Comparison of ENCODE assay signal across 22 mouse cellular contexts in genomic region chr7:135703600-135704148, GRCm38 (mm10). TPM values are rescaled to one million over a fixed set of nuclear protein-coding genes. Genes with fewer than 3 reads are reported as not detected.
A peak's percentile ranks its signal among the peaks of the same experiment; 100 is the strongest.
DNase-seq lines count a peak whose midpoint lies in the region; ATAC-seq and TF ChIP-seq lines count a peak whose summit lies in the region.
"Had no signal": no experiment of that assay in that cellular context is flagged by ENCODE, and none has a peak within 500 bp of the region (broad histone marks: within the 10 kb centered on the region; RNA-seq: fewer than 3 reads in every experiment).

No protein-coding gene starts in this region.

- no peak overlapping the region for H3K9ac ChIP-seq in liver, postnatal 0 days (replicated peaks)
- no peak overlapping the region for H3K9ac ChIP-seq in hindbrain, embryonic 16.5 days (ENCODE audit: low read depth, low read length)
- H3K9ac ChIP-seq: embryonic facial prominence, embryonic 12.5 days; embryonic facial prominence, embryonic 15.5 days; forebrain, postnatal 0 days; hindbrain, embryonic 14.5 days had no signal

- no peak overlapping the region for H3K27ac ChIP-seq in liver, postnatal 0 days (ENCODE audit: low read depth)
- no peak overlapping the region for H3K27ac ChIP-seq in hindbrain, embryonic 16.5 days (ENCODE audit: low read depth, low read length)
- H3K27ac ChIP-seq: embryonic facial prominence, embryonic 12.5 days; embryonic facial prominence, embryonic 15.5 days; heart, adult 2 months; hindbrain, embryonic 14.5 days had no signal

- H3K9me3 ChIP-seq in liver, postnatal 0 days (ENCODE audit: low read length): no peaks in the 10 kb centered on the region
- H3K9me3 ChIP-seq in hindbrain, embryonic 16.5 days (ENCODE audit: control insufficient read depth, low read length): no peaks in the 10 kb centered on the region
- H3K9me3 ChIP-seq: embryonic facial prominence, embryonic 12.5 days; embryonic facial prominence, embryonic 15.5 days had no signal

- no peak for ATAC-seq in liver, postnatal 0 days
- no peak for ATAC-seq in hindbrain, embryonic 16.5 days
- ATAC-seq: forebrain, embryonic 14.5 days; forebrain, postnatal 0 days; Patski had no signal

- H3K4me1 ChIP-seq in liver, postnatal 0 days (ENCODE audit: insufficient read depth): peaks cover 16% of the 10 kb centered on the region
- H3K4me1 ChIP-seq in hindbrain, embryonic 16.5 days (ENCODE audit: control insufficient read depth, insufficient read depth, low read depth, low read length): no peaks in the 10 kb centered on the region
- H3K4me1 ChIP-seq: embryonic facial prominence, embryonic 12.5 days; embryonic facial prominence, embryonic 15.5 days had no signal

- no peak for TF ChIP-seq CTCF in liver, postnatal 0 days (IDR thresholded peaks at IDR 0.05; ENCODE audit: low read depth)

- no peak overlapping the region for H3K4me3 ChIP-seq in liver, postnatal 0 days (ENCODE audit: low read depth, low read length)
- no peak overlapping the region for H3K4me3 ChIP-seq in hindbrain, embryonic 16.5 days (ENCODE audit: low read length)
- H3K4me3 ChIP-seq: embryonic facial prominence, embryonic 12.5 days; embryonic facial prominence, embryonic 15.5 days; heart, adult 2 months had no signal

- no peak for TF ChIP-seq EP300 in liver, postnatal 0 days (IDR thresholded peaks at IDR 0.05; ENCODE audit: low read depth)

- H3K36me3 ChIP-seq in liver, postnatal 0 days (replicated peaks; ENCODE audit: insufficient read depth, low read length): peaks cover 91% of the 10 kb centered on the region
- H3K36me3 ChIP-seq in hindbrain, embryonic 16.5 days (ENCODE audit: control insufficient read depth, insufficient read depth, low read length): no peaks in the 10 kb centered on the region

- H3K4me2 ChIP-seq in liver, postnatal 0 days (ENCODE audit: low read depth, low read length): peak overlapping the region; percentile 54
- no peak overlapping the region for H3K4me2 ChIP-seq in hindbrain, embryonic 16.5 days (ENCODE audit: low read length)
- H3K4me2 ChIP-seq: embryonic facial prominence, embryonic 12.5 days; embryonic facial prominence, embryonic 15.5 days; heart, embryonic 11.5 days; hindbrain, embryonic 14.5 days had no signal

- intact Hi-C loops in heart, postnatal 25 days (cut with DNase I): no loop called here

- 82% methylated on average over 9 of the region's 9 CpGs for WGBS in liver, postnatal 0 days (ENCODE audit: insufficient replicate concordance)
- 40% methylated on average over 9 of the region's 9 CpGs for WGBS in large intestine, adult 2 months
- WGBS in hindbrain, embryonic 16.5 days: 94% methylated on average over 9 of the region's 9 CpGs

- H3K27me3 ChIP-seq in liver, postnatal 0 days (ENCODE audit: insufficient read depth, low read length): no peaks in the 10 kb centered on the region
- H3K27me3 ChIP-seq in hindbrain, embryonic 16.5 days (replicated peaks; ENCODE audit: control insufficient read depth, insufficient read depth, low read length): no peaks in the 10 kb centered on the region
- H3K27me3 ChIP-seq: embryonic facial prominence, embryonic 12.5 days; embryonic facial prominence, embryonic 15.5 days; Patski had no signal

- DNase-seq in heart, adult 11 months: peak; percentile 11
- no peak for DNase-seq in heart, postnatal 25 days (ENCODE audit: low spot score)
- no peak for DNase-seq in liver, postnatal 0 days
- DNase-seq in liver: no peak
- peak; percentile 47 for DNase-seq in large intestine, adult 2 months (ENCODE audit: low read depth, low spot score)
- DNase-seq in frontal cortex, postnatal 36 days (ENCODE audit: low spot score in 2 of 2): no peak
- DNase-seq: adrenal gland, postnatal 10 days; adrenal gland, postnatal 36 days; cerebellum, adult 18-20 months; cerebellum, adult 9-10 months; cerebellum, postnatal 14 days; forebrain, postnatal 0 days; gastrocnemius, postnatal 25 days; heart, adult 2 months; heart, postnatal 4 days had no signal

RNA-seq across cellular contexts. Expression of gene Mki67, which starts 12.5 kb away (rescaled TPM):
- 1 to 10 TPM; 2.5 to 3.6 TPM for total RNA-seq in heart, postnatal 25 days (2021)
- polyA plus RNA-seq in liver, postnatal 0 days (2015; fragmentation: Nextera tagmentation; extraction: Ambion mirVana): 35.4 and 38.8 TPM in 2 replicates
- 4.5 and 7.9 TPM in 2 replicates for polyA plus RNA-seq in large intestine, adult 2 months (2012; rRNA removed)
- polyA plus RNA-seq in hindbrain, embryonic 16.5 days (2015; fragmentation: Nextera tagmentation; extraction: Ambion mirVana): 5.6 and 6.4 TPM in 2 replicates

Comparison
In these comparisons a context has a peak if more than half of its experiments do, and no peak if none do; other contexts are left out.
1. DNase-seq: peak in heart, adult 11 months (single experiment) and large intestine, adult 2 months (single experiment); none in heart, postnatal 25 days (single experiment), liver, postnatal 0 days (single experiment), liver (single experiment) and frontal cortex, postnatal 36 days (0 of 2).